Mouse (Mus musculus): ENCODE results near the gene Bsn.

DNA sequence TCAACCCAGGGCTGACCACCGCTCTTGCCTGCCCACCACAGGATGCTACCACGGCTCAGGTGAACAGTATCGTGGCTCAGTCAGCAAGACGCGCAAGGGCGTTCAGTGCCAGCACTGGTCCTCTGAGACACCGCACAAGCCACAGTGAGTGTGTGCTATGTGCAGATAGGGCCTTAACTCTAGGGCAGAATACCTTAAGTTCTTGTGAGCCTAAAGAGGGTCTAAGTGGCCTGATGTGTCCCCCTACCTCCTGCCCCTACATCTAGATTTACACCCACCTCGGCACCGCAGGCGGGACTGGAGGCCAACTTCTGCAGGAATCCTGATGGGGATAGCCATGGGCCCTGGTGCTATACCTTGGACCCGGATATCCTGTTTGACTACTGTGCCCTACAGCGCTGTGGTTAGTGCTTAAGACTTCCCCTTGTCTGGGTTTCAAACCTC is 107.2 kb downstream of the Bsn start, which contains the start of gene Rnf123:
- TF ChIP-seq CTCF (IDR thresholded peaks at IDR 0.05) = no peak
- no peak for TF ChIP-seq EP300 (IDR thresholded peaks at IDR 0.05)
